Mouse (Mus musculus) liver, postnatal 0 days (tissue): ENCODE measurements around the gene Ubl3. TPM values are rescaled to one million over a fixed set of nuclear protein-coding genes. Genes with fewer than 3 reads are reported as not detected.

Experiments
- ATAC-seq: fragments of 200-750 bp; cut with Nextera tagmentation; 2 replicates; pipeline ENCODE4 v1.8.0; 2017; ENCODE audit warnings: mild to moderate bottlenecking, moderate library complexity
- DNase-seq: peaks from one replicate; pipeline ENCODE4 v3.0.0-alpha.2; 2016
- H3K27ac ChIP-seq: fragments of 300-500 bp; sonication (generic); 2 replicates; pipeline ENCODE4 v1.5.1; 2014; ENCODE audit warnings: antibody characterized with exemption, moderate library complexity, mild to moderate bottlenecking, low read depth
- H3K27me3 ChIP-seq: fragments of 300-500 bp; sonication (generic); 2 replicates; pipeline ENCODE4 v1.6.1; 2014; ENCODE audit warnings: low read length, control low read depth, mixed read lengths; ENCODE audit not compliant: insufficient read depth
- H3K36me3 ChIP-seq: fragments of 300-500 bp; sonication (generic); replicated peaks from 2 replicates; pipeline ENCODE4 v1.6.1; 2014; ENCODE audit warnings: mild to moderate bottlenecking, control low read depth, low read length, moderate library complexity, mixed read lengths; ENCODE audit not compliant: insufficient read depth
- H3K4me1 ChIP-seq: fragments of 300-500 bp; sonication (generic); 2 replicates; pipeline ENCODE4 v1.6.1; 2014; ENCODE audit warnings: antibody characterized with exemption, mild to moderate bottlenecking, control low read depth; ENCODE audit not compliant: insufficient read depth
- H3K4me2 ChIP-seq: fragments of 300-500 bp; sonication (generic); 2 replicates; pipeline ENCODE4 v1.6.1; 2014; ENCODE audit warnings: low read depth, mild to moderate bottlenecking, low read length, moderate library complexity, mixed read lengths
- H3K4me3 ChIP-seq: fragments of 300-500 bp; sonication (generic); 2 replicates; pipeline ENCODE4 v1.5.1; 2014; ENCODE audit warnings: low read depth, low read length
- H3K9ac ChIP-seq: fragments of 300-500 bp; sonication (generic); replicated peaks from 2 replicates; pipeline ENCODE4 v1.6.1; 2014; ENCODE audit warnings: mild to moderate bottlenecking, moderate library complexity
- H3K9me3 ChIP-seq: fragments of 300-500 bp; sonication (generic); 2 replicates; pipeline ENCODE4 v1.6.1; 2016; ENCODE audit warnings: mild to moderate bottlenecking, control low read depth, low read length, mixed read lengths
- CTCF ChIP-seq: sonication (generic); IDR thresholded peaks from 2 replicates; pipeline ENCODE4 v1.5.1; 2016; ENCODE audit warnings: antibody characterized with exemption, low read depth
- EP300 ChIP-seq: IDR thresholded peaks from 2 replicates; pipeline ENCODE4 v1.6.1; 2016; ENCODE audit warnings: antibody characterized with exemption, low read depth, mild to moderate bottlenecking
- WGBS: fragments of 180-500 bp; shearing (Covaris S2); extraction: QIAGEN DNeasy Blood & Tissue Kit; methylation state at CpG from one replicate; pipeline ENCODE4 v1.1.7; 2014; ENCODE audit not compliant: insufficient replicate concordance; 5-methylcytosine and 5-hydroxymethylcytosine counted together
- polyA plus RNA-seq: library from polyadenylated mRNA; unstranded; fragments of >200 nt; fragmentation: Nextera tagmentation; extraction: Ambion mirVana; gene quantifications from 2 replicates; pipeline ENCODE4 v1.2.1, GENCODE M21; 2015

Gene Ubl3
- polyA plus RNA-seq, 1 experiment from 2014 or later = 39.4 TPM

- H3K4me3 ChIP-seq = no peak overlapping the region
- H3K27me3 ChIP-seq = no peaks in the 10 kb centered on the region
- H3K27ac ChIP-seq = no peak overlapping the region
- DNase-seq (no peak), ATAC-seq (no peak)
- H3K4me1 ChIP-seq = no peaks in the 10 kb centered on the region; the same call in 1 of the 2 replicates
- no peaks in the 10 kb centered on the region for H3K9me3 ChIP-seq
- H3K9ac ChIP-seq = no peak overlapping the region
- TF ChIP-seq EP300 (no peak), CTCF (no peak)
- 61% methylated on average over 10 of the region's 10 CpGs for WGBS
- H3K36me3 ChIP-seq = no peaks in the 10 kb centered on the region
- no peak overlapping the region for H3K4me2 ChIP-seq
These were observed 62.8 kb downstream of the Ubl3 start for GRCm38 (mm10) chr5:148489724-148490193.

GRCm38 (mm10) chr5:148488891-148489723 is 63.5 kb downstream of the Ubl3 start:
- Histone ChIP-seq H3K9me3 (no peaks in the 10 kb centered on the region), H3K36me3 (no peaks in the 10 kb centered on the region), H3K27ac (no peak overlapping the region), H3K9ac (no peak overlapping the region), H3K27me3 (no peaks in the 10 kb centered on the region), H3K4me2 (no peak overlapping the region), H3K4me3 (no peak overlapping the region), H3K4me1 (no peaks in the 10 kb centered on the region)
- TF ChIP-seq EP300 = no peak
- TF ChIP-seq CTCF = no peak
- no peak for DNase-seq
- ATAC-seq = no peak
- 47% methylated on average over 13 of the region's 13 CpGs for WGBS

GRCm38 (mm10) chr5:148486202-148486601 is 66.4 kb downstream of the Ubl3 start:
- 72% methylated on average over 11 of the region's 11 CpGs for WGBS
- no peak for TF ChIP-seq CTCF
- TF ChIP-seq EP300 = no peak

GRCm38 (mm10) chr5:148481745-148482144 is 70.8 kb downstream of the Ubl3 start:
- Histone ChIP-seq H3K4me1 (no peaks in the 10 kb centered on the region), H3K9me3 (no peaks in the 10 kb centered on the region), H3K27me3 (no peaks in the 10 kb centered on the region), H3K27ac (no peak overlapping the region), H3K4me3 (no peak overlapping the region), H3K4me2 (no peak overlapping the region), H3K36me3 (no peaks in the 10 kb centered on the region), H3K9ac (no peak overlapping the region)
- TF ChIP-seq EP300 (no peak), CTCF (no peak)
- DNase-seq (no peak), ATAC-seq (no peak)
- 65% methylated on average over 3 of the region's 3 CpGs for WGBS

More at GRCm38 (mm10) chr5:148486202-148486601, 66.4 kb downstream of the Ubl3 start:
- Histone ChIP-seq H3K27me3 (no peaks in the 10 kb centered on the region), H3K27ac (no peak overlapping the region), H3K4me3 (no peak overlapping the region), H3K36me3 (no peaks in the 10 kb centered on the region), H3K9me3 (no peaks in the 10 kb centered on the region), H3K4me1 (no peaks in the 10 kb centered on the region), H3K9ac (no peak overlapping the region), H3K4me2 (no peak overlapping the region)
- ATAC-seq (no peak), DNase-seq (no peak)

GRCm38 (mm10) chr5:148474346-148474745 is 78.2 kb downstream of the Ubl3 start:
- H3K36me3 ChIP-seq = no peaks in the 10 kb centered on the region
- no peak overlapping the region for H3K27ac ChIP-seq
- TF ChIP-seq EP300 = no peak
- TF ChIP-seq CTCF = no peak
- no peak for ATAC-seq
- H3K9me3 ChIP-seq = no peaks in the 10 kb centered on the region
- H3K4me3 ChIP-seq = no peak overlapping the region
- H3K9ac ChIP-seq = no peak overlapping the region
- WGBS = 72% methylated on average over 7 of the region's 7 CpGs
- no peaks in the 10 kb centered on the region for H3K27me3 ChIP-seq
- no peak overlapping the region for H3K4me2 ChIP-seq
- no peak for DNase-seq
- H3K4me1 ChIP-seq = no peaks in the 10 kb centered on the region

GRCm38 (mm10) chr5:148468626-148469441 is 83.8 kb downstream of the Ubl3 start:
- ATAC-seq (no peak), DNase-seq (no peak)
- 61% methylated on average over 14 of the region's 14 CpGs for WGBS
- no peak overlapping the region for H3K4me2 ChIP-seq
- H3K4me3 ChIP-seq = no peak overlapping the region
- no peaks in the 10 kb centered on the region for H3K9me3 ChIP-seq
- no peaks in the 10 kb centered on the region for H3K27me3 ChIP-seq
- no peak overlapping the region for H3K27ac ChIP-seq
- no peak overlapping the region for H3K9ac ChIP-seq
- no peaks in the 10 kb centered on the region for H3K36me3 ChIP-seq
- TF ChIP-seq CTCF (no peak), EP300 (no peak)
- no peaks in the 10 kb centered on the region for H3K4me1 ChIP-seq
